Mouse (Mus musculus): Measurements from ENCODE around the gene Hps1.

Gene Hps1

GRCm38 (mm10) chr19:42769648-42770047 lies 10.1 kb downstream of the Hps1 start:
- in situ Hi-C loops (cut with MboI; ENCODE audit: low pct_unique_long_range_greater_than_20kb in 1 of 2, low sequenced_read_pairs in 2 of 2, unreplicated experiment in 1 of 2), result loop anchor here in 1 of 2 experiments (25.0 kb wide), 1 partner anchor 457 kb away; no protein-coding TSS in a partner anchor

- in situ Hi-C loops (cut with MboI; ENCODE audit: low pct_unique_long_range_greater_than_20kb in 1 of 2, low sequenced_read_pairs in 2 of 2, unreplicated experiment in 1 of 2), result loop anchor here in 1 of 2 experiments (25.0 kb wide), 1 partner anchor 455 kb away; no protein-coding TSS in a partner anchor
Measured at GRCm38 (mm10) chr19:42767361-42767760, 12.4 kb downstream of the Hps1 start.

- in situ Hi-C loops (cut with MboI; ENCODE audit: low pct_unique_long_range_greater_than_20kb in 1 of 2, low sequenced_read_pairs in 2 of 2, unreplicated experiment in 1 of 2), result loop anchor here in 1 of 2 experiments (25.0 kb wide), 1 partner anchor 452 kb away; no protein-coding TSS in a partner anchor
Measured at GRCm38 (mm10) chr19:42764398-42764797, 15.4 kb downstream of the Hps1 start.

GRCm38 (mm10) chr19:42756671-42757070 lies 23.1 kb downstream of the Hps1 start:
- in situ Hi-C loops (cut with MboI; ENCODE audit: low pct_unique_long_range_greater_than_20kb in 1 of 2, low sequenced_read_pairs in 2 of 2, unreplicated experiment in 1 of 2), result loop anchor here in 1 of 2 experiments (25.0 kb wide), 1 partner anchor 444 kb away; no protein-coding TSS in a partner anchor

- in situ Hi-C loops (cut with MboI; ENCODE audit: low pct_unique_long_range_greater_than_20kb in 1 of 2, low sequenced_read_pairs in 2 of 2, unreplicated experiment in 1 of 2), result loop anchor here in 1 of 2 experiments (25.0 kb wide), 1 partner anchor 443 kb away; no protein-coding TSS in a partner anchor
Measured at GRCm38 (mm10) chr19:42755148-42755870, 24.5 kb downstream of the Hps1 start.

GRCm38 (mm10) chr19:42753141-42753917 lies 26.4 kb downstream of the Hps1 start:
- in situ Hi-C loops (cut with MboI; ENCODE audit: low pct_unique_long_range_greater_than_20kb in 1 of 2, low sequenced_read_pairs in 2 of 2, unreplicated experiment in 1 of 2), result loop anchor here in 1 of 2 experiments (25.0 kb wide), 1 partner anchor 441 kb away; no protein-coding TSS in a partner anchor

GRCm38 (mm10) chr19:42752363-42752931 lies 27.3 kb downstream of the Hps1 start, which contains the start of gene Pyroxd2:
Gene Pyroxd2, minus strand, starts transcription at chr19:42752775.
- in situ Hi-C loops (cut with MboI; ENCODE audit: low pct_unique_long_range_greater_than_20kb in 1 of 2, low sequenced_read_pairs in 2 of 2, unreplicated experiment in 1 of 2), result loop anchor here in 1 of 2 experiments (25.0 kb wide), 1 partner anchor 440 kb away; no protein-coding TSS in a partner anchor

- in situ Hi-C loops (cut with MboI; ENCODE audit: low pct_unique_long_range_greater_than_20kb in 1 of 2, low sequenced_read_pairs in 2 of 2, unreplicated experiment in 1 of 2), result loop anchor here in 1 of 2 experiments (25.0 kb wide), 1 partner anchor 438 kb away; no protein-coding TSS in a partner anchor
Measured at GRCm38 (mm10) chr19:42750196-42750595, 29.6 kb downstream of the Hps1 start.

- in situ Hi-C loops (cut with MboI; ENCODE audit: low pct_unique_long_range_greater_than_20kb in 1 of 2, low sequenced_read_pairs in 2 of 2, unreplicated experiment in 1 of 2), result no loop called here
Measured at GRCm38 (mm10) chr19:42746702-42747101, 33.1 kb downstream of the Hps1 start.

- in situ Hi-C loops (cut with MboI; ENCODE audit: low pct_unique_long_range_greater_than_20kb in 1 of 2, low sequenced_read_pairs in 2 of 2, unreplicated experiment in 1 of 2), result no loop called here
Measured at GRCm38 (mm10) chr19:42745869-42746224, 33.9 kb downstream of the Hps1 start.

GRCm38 (mm10) chr19:42745084-42745868 lies 34.5 kb downstream of the Hps1 start:
- in situ Hi-C loops (cut with MboI; ENCODE audit: low pct_unique_long_range_greater_than_20kb in 1 of 2, low sequenced_read_pairs in 2 of 2, unreplicated experiment in 1 of 2), result no loop called here

- in situ Hi-C loops (cut with MboI; ENCODE audit: low pct_unique_long_range_greater_than_20kb in 1 of 2, low sequenced_read_pairs in 2 of 2, unreplicated experiment in 1 of 2), result no loop called here
Measured at GRCm38 (mm10) chr19:42744162-42744586, 35.6 kb downstream of the Hps1 start.

GRCm38 (mm10) chr19:42743261-42743660 lies 36.5 kb downstream of the Hps1 start:
- in situ Hi-C loops (cut with MboI; ENCODE audit: low pct_unique_long_range_greater_than_20kb in 1 of 2, low sequenced_read_pairs in 2 of 2, unreplicated experiment in 1 of 2), result no loop called here

- in situ Hi-C loops (cut with MboI; ENCODE audit: low pct_unique_long_range_greater_than_20kb in 1 of 2, low sequenced_read_pairs in 2 of 2, unreplicated experiment in 1 of 2), result no loop called here
Measured at GRCm38 (mm10) chr19:42741884-42742283, 37.9 kb downstream of the Hps1 start.

- in situ Hi-C loops (cut with MboI; ENCODE audit: low pct_unique_long_range_greater_than_20kb in 1 of 2, low sequenced_read_pairs in 2 of 2, unreplicated experiment in 1 of 2), result no loop called here
Measured at GRCm38 (mm10) chr19:42740163-42740899, 39.4 kb downstream of the Hps1 start.

- in situ Hi-C loops (cut with MboI; ENCODE audit: low pct_unique_long_range_greater_than_20kb in 1 of 2, low sequenced_read_pairs in 2 of 2, unreplicated experiment in 1 of 2), result no loop called here
Measured at GRCm38 (mm10) chr19:42739734-42740133, 40.0 kb downstream of the Hps1 start.

- in situ Hi-C loops (cut with MboI; ENCODE audit: low pct_unique_long_range_greater_than_20kb in 1 of 2, low sequenced_read_pairs in 2 of 2, unreplicated experiment in 1 of 2), result no loop called here
Measured at GRCm38 (mm10) chr19:42737753-42738152, 42.0 kb downstream of the Hps1 start.

Measured in mouse embryonic stem cell (cell line).